Mouse (Mus musculus) heart, adult 2 months (tissue): ENCODE measurements around the gene Fam213a.

Experiments used
- CTCF ChIP-seq: fragments of 200-600 bp; IDR thresholded peaks from 2 replicates; pipeline ENCODE4 v1.8.1; 2022; ENCODE audit warnings: antibody characterized with exemption, mild to moderate bottlenecking, moderate library complexity
- POLR2A ChIP-seq: fragments of 200-500 bp; IDR thresholded peaks from 2 replicates; pipeline ENCODE4 v1.6.1; 2011; ENCODE audit warnings: mild to moderate bottlenecking, low read depth, low read length, control low read depth; ENCODE audit not compliant: insufficient read depth

GRCm38 (mm10) chr14:40985635-40986034 is 28.0 kb downstream of the Fam213a start:
- TF ChIP-seq CTCF: no peak
- TF ChIP-seq POLR2A: no peak
